Comparison of ENCODE assay signal across 7 mouse cellular contexts in the genomic region with DNA sequence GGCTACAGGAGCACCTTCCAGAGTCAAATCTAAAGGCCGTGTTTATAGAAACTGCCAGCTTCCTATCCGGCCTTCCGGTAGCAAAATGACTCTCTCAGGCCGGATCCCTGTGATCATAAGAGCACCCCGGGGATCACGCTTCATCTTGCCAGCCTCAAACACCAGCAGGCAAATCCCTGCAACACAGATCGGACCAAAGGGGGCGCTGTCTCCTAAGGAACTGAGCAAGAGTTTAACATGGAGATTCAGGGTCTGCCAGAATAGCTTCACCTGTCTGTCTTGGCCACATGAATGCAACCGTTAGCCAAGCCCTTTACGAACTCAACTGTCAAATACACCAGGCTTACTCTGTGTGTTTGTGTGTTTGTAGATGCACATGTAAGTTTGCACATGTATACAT. TPM values are rescaled to one million over a fixed set of nuclear protein-coding genes. Genes with fewer than 3 reads are reported as not detected.
A peak's percentile ranks its signal among the peaks of the same experiment; 100 is the strongest.
DNase-seq lines count a peak whose midpoint lies in the region; ATAC-seq and TF ChIP-seq lines count a peak whose summit lies in the region.

No protein-coding gene starts in this region.

- H3K4me3 ChIP-seq in hindbrain, embryonic 10.5 days, result no peak overlapping the region
- no peak overlapping the region for H3K4me3 ChIP-seq in hindbrain, embryonic 12.5 days
- no peak overlapping the region for H3K4me3 ChIP-seq in testis, adult 2 months (ENCODE audit: control insufficient read depth, low read depth, low read length)
- no peak overlapping the region for H3K4me3 ChIP-seq in forebrain, embryonic 13.5 days

- no peak for ATAC-seq in hindbrain, embryonic 12.5 days (ENCODE audit: low FRiP score)
- peak; percentile 74 for ATAC-seq in common myeloid progenitor, adult 5-6 weeks (replicated peaks; ENCODE audit: low read depth, poor library complexity, severe bottlenecking)
- ATAC-seq in megakaryocyte progenitor cell, adult 5-6 weeks (replicated peaks; ENCODE audit: poor library complexity), result peak; percentile 69
- ATAC-seq in forebrain, embryonic 13.5 days, result no peak

- H3K9ac ChIP-seq in hindbrain, embryonic 12.5 days, result no peak overlapping the region
- no peak overlapping the region for H3K9ac ChIP-seq in forebrain, embryonic 13.5 days

- H3K4me2 ChIP-seq in hindbrain, embryonic 12.5 days (replicated peaks), result no peak overlapping the region
- no peak overlapping the region for H3K4me2 ChIP-seq in forebrain, embryonic 13.5 days

- peaks cover 5% of the 10 kb centered on the region; the same call in 1 of the 2 replicates for H3K27me3 ChIP-seq in hindbrain, embryonic 10.5 days (ENCODE audit: insufficient read depth, poor library complexity, severe bottlenecking)
- H3K27me3 ChIP-seq in hindbrain, embryonic 12.5 days, result no peaks in the 10 kb centered on the region
- H3K27me3 ChIP-seq in testis, adult 2 months (ENCODE audit: control insufficient read depth, insufficient read depth, low read length), result no peaks in the 10 kb centered on the region
- no peaks in the 10 kb centered on the region; the same call in 1 of the 2 replicates for H3K27me3 ChIP-seq in forebrain, embryonic 13.5 days

- DNase-seq in hindbrain, embryonic 10.5 days (ENCODE audit: low spot score), result peak; percentile 45
- DNase-seq in testis, postnatal 14 days (ENCODE audit: low spot score), result no peak

- H3K36me3 ChIP-seq in hindbrain, embryonic 10.5 days, result no peaks in the 10 kb centered on the region
- no peaks in the 10 kb centered on the region for H3K36me3 ChIP-seq in hindbrain, embryonic 12.5 days
- H3K36me3 ChIP-seq in testis, adult 2 months (ENCODE audit: control insufficient read depth, insufficient read depth, low read length), result no peaks in the 10 kb centered on the region
- H3K36me3 ChIP-seq in forebrain, embryonic 13.5 days (ENCODE audit: poor library complexity, severe bottlenecking), result no peaks in the 10 kb centered on the region

- no peaks in the 10 kb centered on the region for H3K4me1 ChIP-seq in hindbrain, embryonic 10.5 days (replicated peaks)
- no peaks in the 10 kb centered on the region for H3K4me1 ChIP-seq in hindbrain, embryonic 12.5 days
- H3K4me1 ChIP-seq in testis, adult 2 months (ENCODE audit: control insufficient read depth, insufficient read depth, low read length), result no peaks in the 10 kb centered on the region
- H3K4me1 ChIP-seq in forebrain, embryonic 13.5 days, result no peaks in the 10 kb centered on the region

- WGBS in hindbrain, embryonic 10.5 days, result 48% methylated on average over 10 of the region's 10 CpGs
- WGBS in hindbrain, embryonic 12.5 days, result 54% methylated on average over 10 of the region's 10 CpGs
- 51% methylated on average over 10 of the region's 10 CpGs for WGBS in forebrain, embryonic 13.5 days

- peak; percentile 40; the same call in 1 of the 2 replicates for TF ChIP-seq CTCF in testis, adult 2 months (IDR thresholded peaks at IDR 0.05; ENCODE audit: control insufficient read depth, insufficient read depth, insufficient replicate concordance, low read depth, low read length)

- no peak for TF ChIP-seq POLR2A in testis, adult 2 months (IDR thresholded peaks at IDR 0.05; ENCODE audit: control insufficient read depth, low read depth, low read length)

- peaks cover 3% of the 10 kb centered on the region; the same call in 1 of the 2 replicates for H3K9me3 ChIP-seq in hindbrain, embryonic 10.5 days
- H3K9me3 ChIP-seq in hindbrain, embryonic 12.5 days (replicated peaks), result no peaks in the 10 kb centered on the region
- H3K9me3 ChIP-seq in forebrain, embryonic 13.5 days (replicated peaks), result no peaks in the 10 kb centered on the region

- H3K27ac ChIP-seq in hindbrain, embryonic 10.5 days, result no peak overlapping the region
- no peak overlapping the region for H3K27ac ChIP-seq in hindbrain, embryonic 12.5 days
- no peak overlapping the region for H3K27ac ChIP-seq in testis, adult 2 months (ENCODE audit: control insufficient read depth, insufficient read depth, low read depth, low read length)
- H3K27ac ChIP-seq in forebrain, embryonic 13.5 days, result no peak overlapping the region

RNA-seq across cellular contexts. Expression of a gene that starts 8.9 kb away (rescaled TPM):
- 1.1 and 2.2 TPM in 2 replicates for polyA plus RNA-seq in hindbrain, embryonic 10.5 days (2016; fragmentation: Nextera tagmentation; extraction: Ambion mirVana)
- polyA plus RNA-seq in hindbrain, embryonic 12.5 days (2016; fragmentation: Nextera tagmentation; extraction: Ambion mirVana), result 10.1 and 14.2 TPM in 2 replicates
- polyA plus RNA-seq in testis, adult 2 months (2012; rRNA removed), result 19.4 and 21.8 TPM in 2 replicates
- 0.05 TPM in 1 of 2 replicates, not detected in the other for total RNA-seq in common myeloid progenitor, adult 5-6 weeks (2017)
- 0.81 and 1.2 TPM in 2 replicates for total RNA-seq in megakaryocyte progenitor cell, adult 5-6 weeks (2015)
- 1.1 and 1.9 TPM in 2 replicates for total RNA-seq in megakaryocyte progenitor cell, adult 5-6 weeks (2017)
- 1.9 and 2.1 TPM in 2 replicates for polyA plus RNA-seq in forebrain, embryonic 13.5 days (2015; fragmentation: Nextera tagmentation; extraction: Ambion mirVana)

Comparison
In these comparisons a context has a peak if more than half of its experiments do, and no peak if none do; other contexts are left out.
1. ATAC-seq: peak in common myeloid progenitor, adult 5-6 weeks (single experiment) and megakaryocyte progenitor cell, adult 5-6 weeks (single experiment); none in hindbrain, embryonic 12.5 days (single experiment) and forebrain, embryonic 13.5 days (single experiment).